Mouse (Mus musculus) c-Kit-positive CD71-positive TER-119-negative erythroid progenitor cells, embryonic 14.5 days (primary cell): ENCODE measurements around the gene Pde10a.
"Not testable (repeated sequence)": the region's sequence is repeated elsewhere in the genome, so short reads cannot be mapped to it uniquely, and the experiment has no call there.

Experiments used
- DNase-seq: peaks from one replicate; pipeline ENCODE4 v3.0.0-alpha.2; 2013; ENCODE audit warnings: low read depth

Gene Pde10a

DNA sequence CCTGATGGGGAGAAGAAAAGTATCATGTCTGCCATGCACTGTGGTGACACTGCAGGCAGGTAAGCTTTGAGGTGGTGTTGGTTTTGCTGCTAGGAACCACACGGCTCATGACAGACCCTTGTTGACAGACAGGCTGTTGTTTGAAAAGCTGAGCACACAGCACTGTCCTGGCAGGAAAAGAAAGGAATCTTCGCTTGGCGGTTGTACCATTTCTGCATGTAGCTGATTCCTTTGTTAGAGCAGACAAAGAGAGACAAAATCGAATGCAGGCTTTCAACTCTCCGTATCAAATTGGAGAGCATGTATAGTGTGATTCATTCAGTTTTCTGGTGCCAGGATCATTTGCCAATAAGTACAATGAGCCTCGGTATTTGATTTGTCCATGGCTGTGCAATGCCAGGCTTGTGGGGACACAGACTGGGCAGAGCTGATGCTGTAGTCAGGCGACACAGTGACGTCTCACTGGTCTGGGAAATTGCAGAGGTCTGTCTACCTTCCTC lies 122.2 kb downstream of the Pde10a start:
- DNase-seq = no peak

GRCm38 (mm10) chr17:8648310-8648709 lies 123.1 kb downstream of the Pde10a start:
- DNase-seq = no peak

GRCm38 (mm10) chr17:8652681-8653262 lies 127.6 kb downstream of the Pde10a start:
- no peak for DNase-seq

DNA sequence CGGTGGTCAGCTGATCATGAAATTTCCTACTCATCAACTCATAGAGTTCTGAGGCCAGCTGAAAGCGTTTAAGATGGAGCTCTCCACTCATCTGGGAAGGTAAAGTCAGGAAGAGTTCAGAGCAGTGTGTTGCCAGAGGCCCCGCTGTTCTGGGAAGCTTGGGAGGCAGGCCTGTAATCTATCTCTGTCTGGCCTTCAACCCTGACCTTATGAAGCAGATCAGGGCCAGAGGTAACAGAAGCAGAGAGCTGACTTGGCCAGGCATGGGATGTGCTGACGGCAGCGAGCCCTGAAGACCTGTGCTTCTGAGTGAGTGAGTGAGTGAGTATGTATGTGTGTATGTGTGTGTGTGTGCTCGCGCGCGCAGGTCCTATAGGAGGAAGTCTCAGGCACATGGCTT lies 132.5 kb downstream of the Pde10a start:
- no peak for DNase-seq

DNA sequence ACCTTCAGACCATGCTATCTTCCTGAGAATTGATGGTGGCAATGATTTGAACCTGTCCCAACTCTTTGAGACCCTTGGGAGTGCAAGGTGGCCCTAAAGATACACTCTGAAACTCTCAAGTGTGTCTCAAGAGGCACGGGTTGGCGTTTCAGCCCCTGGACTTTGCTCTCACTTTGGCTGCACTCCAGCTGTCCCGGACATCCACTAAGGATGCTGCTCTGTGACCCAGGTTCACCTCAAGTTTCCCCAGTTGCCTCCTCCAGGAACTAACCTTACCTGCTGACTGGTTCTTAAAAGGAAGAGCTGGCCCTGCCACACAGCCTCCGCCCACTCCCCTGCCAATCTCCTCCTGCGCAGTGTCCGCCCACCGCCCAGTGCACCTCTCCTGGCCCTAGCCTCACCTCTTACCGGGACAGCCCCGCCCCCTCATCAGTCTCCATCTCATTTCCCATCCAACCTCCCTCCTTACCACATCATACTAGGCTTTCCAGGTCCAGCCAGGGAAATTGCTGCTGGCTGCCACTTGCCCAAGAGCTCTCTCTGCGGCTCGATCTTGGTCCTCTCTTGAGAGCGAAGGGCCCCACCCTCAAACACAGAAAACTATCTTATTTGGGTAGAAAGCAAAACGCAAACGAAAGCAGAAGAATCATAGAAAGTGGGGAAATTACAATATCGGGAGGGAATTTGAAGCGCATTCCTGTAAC lies 133.7 kb downstream of the Pde10a start:
- DNase-seq = no peak

GRCm38 (mm10) chr17:8666912-8667311 lies 141.7 kb downstream of the Pde10a start:
- DNase-seq = no peak

DNA sequence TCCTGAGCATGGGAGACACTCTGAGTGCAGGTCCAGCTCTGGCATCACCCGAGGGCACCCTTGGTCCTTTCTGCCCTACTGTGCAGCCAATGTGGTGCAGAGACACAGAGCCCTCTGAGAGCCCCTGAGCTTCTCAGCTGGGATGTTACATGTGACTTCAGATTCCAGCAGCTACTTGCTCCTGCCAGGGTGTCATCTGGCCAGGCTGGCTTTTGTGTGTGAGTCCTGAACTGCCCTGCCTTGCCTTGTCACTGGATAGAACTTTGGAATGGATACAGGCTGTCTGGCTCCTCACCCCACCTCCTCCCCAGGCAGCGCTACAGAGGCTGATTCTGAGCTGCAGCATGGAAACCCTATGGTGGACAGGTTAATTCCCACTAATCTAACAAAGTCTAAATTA lies 149.5 kb downstream of the Pde10a start:
- DNase-seq = no peak

GRCm38 (mm10) chr17:8686356-8686755 lies 161.2 kb downstream of the Pde10a start:
- no peak for DNase-seq

DNA sequence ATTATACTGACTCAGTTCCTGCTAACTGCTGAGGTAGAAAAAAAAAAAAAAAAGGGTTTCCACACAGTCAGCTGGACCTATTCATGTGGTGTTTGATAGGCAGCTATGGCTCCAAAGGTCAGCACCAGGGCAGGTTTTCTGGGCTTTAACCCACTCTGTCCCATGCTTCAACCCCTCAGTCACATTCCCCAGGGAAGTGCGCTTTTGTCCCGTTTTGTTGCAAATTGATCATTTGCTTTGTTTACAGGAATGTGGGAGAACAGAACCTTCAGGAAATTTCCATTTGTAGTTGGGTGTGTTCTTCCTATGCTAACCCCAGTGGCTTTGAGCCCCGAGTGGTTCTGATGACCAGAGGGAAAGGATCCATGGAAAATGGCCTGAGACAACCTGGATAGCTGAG lies 162.9 kb downstream of the Pde10a start:
- no peak for DNase-seq

- DNase-seq = no peak
Measured at GRCm38 (mm10) chr17:8698265-8698664, 173.1 kb downstream of the Pde10a start.

DNA sequence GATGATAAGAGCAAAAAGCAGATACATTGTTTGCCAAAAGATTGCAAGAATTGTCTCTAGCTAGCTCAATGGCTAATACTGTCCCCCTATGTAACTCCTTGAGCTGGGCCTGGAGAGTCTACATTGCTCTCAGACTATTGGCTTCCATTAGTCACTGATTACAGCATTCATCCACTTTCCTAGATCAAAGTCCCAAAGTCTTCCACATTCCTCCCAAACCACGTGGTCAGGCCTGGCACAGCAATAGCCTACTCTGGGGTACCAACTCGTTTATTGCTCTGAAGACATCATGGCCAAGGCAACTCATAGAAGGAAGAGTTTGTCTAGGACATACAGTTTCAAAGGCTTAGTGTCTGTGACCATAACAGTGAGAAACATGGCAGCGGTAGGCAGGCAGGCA lies 173.6 kb downstream of the Pde10a start:
- DNase-seq = no peak

- no peak for DNase-seq
Measured at GRCm38 (mm10) chr17:8701096-8701495, 175.9 kb downstream of the Pde10a start.

DNA sequence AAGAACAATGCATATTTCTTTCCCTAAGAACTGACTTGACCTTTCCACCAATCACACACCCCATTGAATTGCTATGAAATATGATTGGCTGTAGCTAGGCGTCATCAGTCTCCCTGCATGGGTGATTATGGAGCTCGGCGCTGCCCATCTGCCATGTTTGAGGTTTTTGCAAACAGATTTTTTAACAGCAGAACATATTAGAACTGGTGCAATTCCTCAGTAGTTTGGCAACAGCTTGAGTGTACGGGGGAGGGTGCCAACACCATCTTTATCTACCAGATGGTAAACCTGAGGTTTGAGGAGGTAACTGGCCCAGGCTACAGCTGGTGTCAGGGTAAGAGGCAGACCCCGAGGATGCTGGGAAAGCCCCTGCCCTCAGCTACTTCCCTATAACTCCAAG lies 177.3 kb downstream of the Pde10a start:
- no peak for DNase-seq

DNA sequence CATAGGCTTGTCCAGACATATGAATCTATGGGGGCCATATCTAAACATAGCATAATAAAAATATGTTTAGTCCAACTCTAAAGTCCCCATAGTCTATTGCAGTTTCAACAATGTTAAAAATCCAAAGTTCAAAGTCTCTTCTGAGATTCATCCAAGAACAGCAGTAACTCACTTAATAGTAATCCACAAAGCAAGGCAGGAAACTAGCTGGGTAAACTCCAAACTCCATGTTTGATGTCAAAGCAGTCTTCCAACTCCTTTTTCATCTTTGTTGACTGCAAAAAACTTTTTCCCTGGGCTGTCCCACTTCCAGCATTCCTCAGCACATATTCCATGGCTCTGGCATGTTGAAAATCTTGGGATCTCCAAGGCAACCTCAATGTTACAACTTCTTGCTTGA lies 182.8 kb downstream of the Pde10a start:
- no peak for DNase-seq

GRCm38 (mm10) chr17:8712734-8713133 lies 187.6 kb downstream of the Pde10a start:
- not testable (repeated sequence) for DNase-seq

DNA sequence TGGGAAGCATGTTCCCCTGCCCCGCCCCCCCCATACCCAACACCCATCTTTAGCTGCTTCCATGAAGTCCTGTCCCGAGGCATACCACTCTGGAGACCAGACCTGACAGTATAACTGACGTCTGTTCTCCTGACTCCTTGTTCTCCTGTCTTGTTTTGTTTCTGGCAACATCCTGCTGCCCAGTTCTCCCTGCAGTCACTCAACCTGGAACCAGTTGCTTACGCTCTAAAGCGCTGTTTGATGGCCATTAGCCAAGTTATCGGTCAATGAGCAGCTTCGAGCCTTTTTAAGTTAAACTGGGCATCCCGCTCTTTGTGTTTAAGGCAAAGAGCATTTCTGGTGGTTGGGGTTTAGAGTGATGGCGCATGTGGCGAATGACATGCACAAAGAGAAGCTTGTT lies 195.8 kb downstream of the Pde10a start:
- no peak for DNase-seq

DNA sequence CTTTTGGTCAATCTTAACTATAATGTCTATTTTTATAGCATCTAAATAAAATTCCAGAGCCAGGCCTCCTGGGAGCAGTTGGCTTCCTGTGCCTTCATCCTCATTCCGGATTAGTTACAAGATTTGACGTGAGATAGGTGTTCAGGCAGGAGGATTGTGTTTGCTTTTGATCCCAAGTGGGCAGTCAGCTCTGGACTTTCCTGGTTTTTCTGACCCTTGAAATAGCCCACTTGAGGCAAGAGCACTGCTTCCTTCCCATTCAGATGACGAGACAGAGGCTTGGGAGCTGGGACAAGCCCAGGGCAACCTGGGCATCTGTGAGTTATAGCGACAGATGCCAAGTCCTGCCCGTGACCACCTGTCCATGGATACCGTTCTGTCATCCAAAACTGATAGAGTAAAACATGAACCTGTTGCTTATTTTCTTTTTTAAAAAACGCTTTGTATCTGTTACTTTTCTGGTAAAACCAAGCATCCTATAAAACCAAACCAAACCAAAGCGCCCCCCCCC lies 199.3 kb downstream of the Pde10a start:
- no peak for DNase-seq

- no peak for DNase-seq
Measured at GRCm38 (mm10) chr17:8728646-8729045, 203.5 kb downstream of the Pde10a start.

DNA sequence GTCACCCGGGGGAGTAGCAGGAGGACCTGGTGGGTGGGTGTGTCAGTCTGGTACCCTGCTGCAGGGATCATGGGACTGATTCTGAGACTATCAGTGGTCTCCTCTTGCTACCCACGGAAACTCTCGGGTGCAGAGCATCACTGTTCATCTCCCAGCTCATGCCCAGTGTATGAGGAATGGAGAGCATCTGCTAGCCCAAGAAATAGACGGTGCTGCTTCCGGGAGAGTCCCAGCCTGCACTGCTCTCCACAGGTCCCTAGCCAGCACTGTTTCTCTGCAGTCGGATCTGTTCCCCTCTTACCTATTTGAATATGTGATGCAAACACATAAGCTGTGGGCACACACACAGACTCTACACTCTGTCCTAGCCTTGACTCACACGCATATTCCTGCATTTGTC lies 204.6 kb downstream of the Pde10a start:
- DNase-seq = no peak

- DNase-seq = no peak
Measured at GRCm38 (mm10) chr17:8731073-8731472, 205.9 kb downstream of the Pde10a start.

- no peak for DNase-seq
Measured at GRCm38 (mm10) chr17:8736259-8736658, 211.1 kb downstream of the Pde10a start.

GRCm38 (mm10) chr17:8742772-8743171 lies 217.6 kb downstream of the Pde10a start:
- no peak for DNase-seq

GRCm38 (mm10) chr17:8745334-8745733 lies 220.2 kb downstream of the Pde10a start:
- DNase-seq = no peak

- no peak for DNase-seq
Measured at GRCm38 (mm10) chr17:8749426-8749825, 224.3 kb downstream of the Pde10a start.
